Mouse (Mus musculus): ENCODE measurements around the gene Npc1l1. TPM values are rescaled to one million over a fixed set of nuclear protein-coding genes. Genes with fewer than 3 reads are reported as not detected.

Npc1l1 gene
- polyA plus RNA-seq, 1 experiment from 2014 or later: 0.04 TPM

Other genes with a start within 250 kb of the Npc1l1 start
- gene Camk2b, start 163.8 kb downstream of the Npc1l1 start, polyA plus RNA-seq (2014; fragmentation: Nextera tagmentation; extraction: Ambion mirVana): 117 and 126 TPM in 2 replicates
- 0.31 and 0.42 TPM in 2 replicates for gene A730071L15Rik, start 30.1 kb downstream of the Npc1l1 start, polyA plus RNA-seq (2014; fragmentation: Nextera tagmentation; extraction: Ambion mirVana)
- gene Nudcd3, start 29.7 kb downstream of the Npc1l1 start, polyA plus RNA-seq (2014; fragmentation: Nextera tagmentation; extraction: Ambion mirVana): 57.0 and 57.7 TPM in 2 replicates
- gene Ddx56, start 37.6 kb upstream of the Npc1l1 start, polyA plus RNA-seq (2014; fragmentation: Nextera tagmentation; extraction: Ambion mirVana): 68.1 and 69.9 TPM in 2 replicates
- 117 and 121 TPM in 2 replicates for gene Tmed4, start 44.7 kb upstream of the Npc1l1 start, polyA plus RNA-seq (2014; fragmentation: Nextera tagmentation; extraction: Ambion mirVana)
- 123 and 130 TPM in 2 replicates for gene Ogdh, start 61.5 kb upstream of the Npc1l1 start, polyA plus RNA-seq (2014; fragmentation: Nextera tagmentation; extraction: Ambion mirVana)
- 31.7 and 33.5 TPM in 2 replicates for gene Zmiz2, start 158.9 kb upstream of the Npc1l1 start, polyA plus RNA-seq (2014; fragmentation: Nextera tagmentation; extraction: Ambion mirVana)
- 4,304 and 4,427 TPM in 2 replicates for gene Ppia, start 185.3 kb upstream of the Npc1l1 start, polyA plus RNA-seq (2014; fragmentation: Nextera tagmentation; extraction: Ambion mirVana)
- 239 and 249 TPM in 2 replicates for gene H2afv, start 214.3 kb upstream of the Npc1l1 start, polyA plus RNA-seq (2014; fragmentation: Nextera tagmentation; extraction: Ambion mirVana)
- 9.8 and 9.9 TPM in 2 replicates for gene Purb, start 245.8 kb upstream of the Npc1l1 start, polyA plus RNA-seq (2014; fragmentation: Nextera tagmentation; extraction: Ambion mirVana)